Mouse (Mus musculus) brain, embryonic 14.5 days (tissue): ENCODE measurements around the gene 1810046K07Rik. TPM values are rescaled to one million over a fixed set of nuclear protein-coding genes. Genes with fewer than 3 reads are reported as not detected.
A peak's percentile ranks its signal among the peaks of the same experiment; 100 is the strongest.

Source experiments
- DNase-seq: peaks from one replicate; pipeline ENCODE4 v3.0.0-alpha.2; 2011; ENCODE audit warnings: low read depth
- CTCF ChIP-seq: fragments of 200-500 bp; IDR thresholded peaks from 2 replicates; pipeline ENCODE4 v1.5.1; 2012; ENCODE audit warnings: inconsistent platforms, mild to moderate bottlenecking, moderate library complexity, borderline replicate concordance; ENCODE audit not compliant: insufficient read depth, insufficient read length; ENCODE audit errors: extremely low read depth
- POLR2A ChIP-seq: fragments of 200-500 bp; IDR thresholded peaks from 2 replicates; pipeline ENCODE4 v1.6.1; 2012; ENCODE audit warnings: mild to moderate bottlenecking, inconsistent platforms, borderline replicate concordance; ENCODE audit not compliant: poor library complexity, insufficient read depth, insufficient read length, severe bottlenecking; ENCODE audit errors: extremely low read depth
- polyA plus RNA-seq: library from polyadenylated mRNA; depleted of rRNA; stranded (reverse); fragments of >200 nt; gene quantifications from 2 replicates; pipeline ENCODE4 v1.2.3, GENCODE M21; 2012

1810046K07Rik gene
- polyA plus RNA-seq, 1 experiment: not detected

DNA sequence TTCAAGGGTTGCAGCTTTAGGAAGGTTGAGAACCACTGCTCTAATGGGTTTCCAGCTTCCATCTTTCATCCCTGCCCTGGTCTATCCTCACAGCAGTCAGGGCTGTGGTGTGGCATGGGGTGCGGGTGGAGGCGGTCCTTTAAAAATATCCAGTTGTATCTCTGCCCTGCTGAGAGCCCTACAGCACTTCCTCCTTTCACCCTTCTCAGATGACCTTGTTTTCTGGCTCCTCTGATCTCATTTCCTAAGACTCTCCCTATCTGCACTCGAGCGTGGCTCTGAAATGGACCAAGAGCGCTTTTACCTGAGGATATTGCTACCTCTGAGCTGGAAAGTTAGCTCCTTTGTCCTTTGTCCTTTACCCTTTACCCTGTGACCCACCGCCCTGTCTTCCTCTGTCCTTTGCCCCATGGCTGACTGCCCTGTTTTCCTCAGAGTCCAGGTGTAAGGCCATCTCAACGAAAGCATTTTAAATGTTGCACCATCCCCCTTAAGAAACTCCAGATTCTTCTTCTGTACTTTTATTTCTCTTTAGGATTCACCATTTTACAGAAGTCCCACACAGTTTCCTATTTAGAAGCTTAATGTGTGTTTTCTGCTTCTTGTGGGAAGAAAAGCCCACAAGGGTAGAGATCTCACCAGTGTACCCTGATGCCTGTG lies 4.2 kb downstream of the 1810046K07Rik start:
- DNase-seq: no peak
- no peak for TF ChIP-seq CTCF
- no peak for TF ChIP-seq POLR2A

DNA sequence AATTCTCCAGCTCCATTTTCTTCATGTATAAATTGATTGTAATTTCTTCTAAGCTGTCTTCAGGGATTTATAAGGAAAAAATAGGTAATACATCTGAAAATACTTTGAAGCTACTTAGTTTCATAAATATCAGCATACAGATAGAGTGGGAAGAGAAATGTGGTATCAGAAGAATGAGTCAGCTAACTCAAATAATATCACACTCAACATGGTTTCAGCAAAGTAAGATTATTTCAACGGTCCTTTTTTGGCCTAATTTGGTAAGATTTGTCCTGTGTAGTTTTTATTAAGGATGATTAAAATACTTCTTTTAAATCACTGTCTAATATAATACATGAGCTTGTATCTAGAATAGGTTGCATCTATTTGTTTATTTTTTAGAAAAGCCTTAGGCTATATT lies 8.6 kb downstream of the 1810046K07Rik start:
- TF ChIP-seq CTCF (no peak), POLR2A (no peak)
- no peak for DNase-seq

DNA sequence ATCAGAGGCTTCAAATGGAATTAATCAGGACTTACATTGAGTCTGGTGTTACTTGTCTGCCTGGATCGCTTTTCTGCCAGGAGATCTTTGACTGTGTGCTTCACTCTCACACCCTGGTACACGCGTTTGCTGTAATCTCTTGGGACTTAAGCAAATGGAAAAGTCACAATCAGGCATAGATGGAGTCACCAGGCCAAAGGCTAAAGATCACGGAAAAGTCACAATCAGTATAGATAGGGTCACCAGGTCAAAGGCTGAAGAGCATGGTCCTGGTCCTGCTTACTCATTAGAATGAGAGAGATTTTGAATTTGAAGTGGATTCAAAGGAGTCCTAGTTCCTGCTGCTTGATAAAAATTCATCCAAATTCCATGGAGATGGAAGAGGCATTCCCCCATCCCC lies 10.5 kb downstream of the 1810046K07Rik start:
- DNase-seq: no peak
- no peak for TF ChIP-seq POLR2A
- no peak for TF ChIP-seq CTCF

DNA sequence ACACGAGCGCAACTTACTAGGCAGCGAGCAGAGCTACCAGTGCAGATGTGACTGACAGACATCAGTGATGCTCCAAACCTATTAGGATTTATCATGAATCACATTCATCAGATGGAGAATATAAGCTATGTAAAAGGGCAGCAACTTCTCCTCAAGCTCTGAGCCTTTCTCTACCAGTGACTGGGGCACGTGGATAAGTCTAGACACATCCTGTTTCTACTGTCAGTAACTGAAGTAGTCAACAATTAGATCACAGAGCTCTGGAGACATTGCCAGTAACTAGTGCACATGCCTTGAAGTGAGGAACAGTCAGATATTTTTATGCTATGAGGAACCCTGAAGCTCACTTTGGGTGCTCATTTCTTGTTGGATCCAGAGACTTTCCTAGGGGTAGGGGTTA lies 11.4 kb downstream of the 1810046K07Rik start:
- DNase-seq: no peak
- no peak for TF ChIP-seq POLR2A

DNA sequence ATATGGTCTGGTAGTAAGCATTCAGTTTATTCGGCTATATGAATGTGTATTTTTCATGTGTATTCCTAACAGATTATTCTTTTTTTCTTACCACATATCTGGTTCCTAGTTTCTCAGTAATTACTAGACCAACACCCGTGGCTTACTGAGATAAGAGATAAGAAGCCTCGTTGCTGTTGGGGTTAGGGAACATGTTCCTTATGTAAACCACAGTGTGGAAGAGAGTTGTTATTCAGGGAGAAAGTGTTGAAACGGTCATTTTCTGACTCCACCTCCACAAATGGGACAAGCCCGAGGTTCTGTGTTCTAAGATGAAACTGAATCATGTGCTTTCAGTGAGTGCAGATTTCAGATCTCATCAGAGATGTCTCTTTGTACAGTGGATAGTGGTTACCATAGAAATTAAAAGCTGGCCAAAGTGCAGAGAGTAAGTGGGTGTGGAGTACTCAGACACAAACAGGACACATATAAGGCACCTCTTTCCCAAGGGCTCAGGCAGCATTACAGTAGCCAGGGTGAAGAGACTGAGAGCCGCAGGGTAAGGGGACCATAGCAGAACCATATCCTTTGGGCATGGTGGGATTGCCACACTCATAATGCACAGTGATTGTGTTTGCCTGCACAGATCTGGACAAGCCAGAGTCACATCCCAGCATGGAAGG lies 13.2 kb downstream of the 1810046K07Rik start:
- DNase-seq: no peak
- TF ChIP-seq POLR2A: no peak
- no peak for TF ChIP-seq CTCF

DNA sequence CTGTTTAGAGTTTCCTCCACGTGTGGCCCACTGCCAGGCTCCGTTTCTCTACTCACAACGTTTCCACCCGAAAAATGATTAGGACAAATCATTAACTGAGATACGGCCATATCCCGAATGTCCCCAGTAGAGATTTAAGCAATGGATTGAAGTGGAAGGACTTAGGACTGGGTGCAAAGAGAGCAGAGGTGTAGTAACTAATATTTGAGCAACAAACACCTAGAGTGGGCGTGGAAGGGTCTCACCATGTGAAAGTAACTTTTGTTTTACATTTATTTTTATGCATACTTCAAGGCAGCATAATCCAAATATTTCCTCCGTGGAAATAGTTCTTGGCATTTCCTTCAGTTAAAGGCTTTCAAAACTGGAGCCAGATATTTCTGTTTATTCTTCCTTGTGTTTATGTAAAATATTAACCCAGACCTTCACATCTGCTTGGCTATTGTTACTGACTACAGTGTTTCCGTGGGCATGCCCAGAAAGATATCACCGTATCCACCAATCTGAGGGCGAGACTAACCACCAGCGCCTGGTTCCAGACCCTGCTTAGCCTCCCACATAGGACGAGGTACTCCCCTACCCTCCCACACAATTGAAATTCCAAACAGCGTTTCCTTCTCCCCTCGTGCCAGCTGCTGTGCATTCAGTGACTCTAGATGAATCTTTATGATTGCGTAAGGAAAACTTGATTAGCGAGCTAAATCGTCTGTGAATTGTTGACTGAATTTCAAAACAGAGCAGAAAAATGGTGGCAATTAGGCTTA lies 16.0 kb downstream of the 1810046K07Rik start:
- peak; percentile 78 for DNase-seq
- TF ChIP-seq CTCF (no peak), POLR2A (no peak)

DNA sequence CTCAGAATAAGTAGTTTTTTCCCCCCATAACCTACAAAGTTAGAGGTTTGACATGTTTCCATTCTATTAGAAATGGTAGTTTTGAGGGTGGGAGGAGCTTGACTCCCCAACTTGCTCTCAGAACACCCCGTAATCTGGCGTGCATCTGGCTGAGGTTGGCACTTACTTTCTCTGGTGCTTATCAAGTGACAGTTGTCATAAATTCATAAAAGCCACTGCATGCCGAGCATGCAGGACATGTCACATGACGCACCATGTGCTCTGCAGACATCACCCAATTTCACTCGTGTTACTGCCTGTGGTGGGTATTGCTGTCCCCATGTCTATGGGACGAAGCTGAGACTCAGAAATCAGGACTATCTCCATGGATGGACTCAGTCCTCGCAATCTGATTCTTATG lies 18.2 kb downstream of the 1810046K07Rik start:
- no peak for TF ChIP-seq POLR2A
- TF ChIP-seq CTCF: no peak
- no peak for DNase-seq

DNA sequence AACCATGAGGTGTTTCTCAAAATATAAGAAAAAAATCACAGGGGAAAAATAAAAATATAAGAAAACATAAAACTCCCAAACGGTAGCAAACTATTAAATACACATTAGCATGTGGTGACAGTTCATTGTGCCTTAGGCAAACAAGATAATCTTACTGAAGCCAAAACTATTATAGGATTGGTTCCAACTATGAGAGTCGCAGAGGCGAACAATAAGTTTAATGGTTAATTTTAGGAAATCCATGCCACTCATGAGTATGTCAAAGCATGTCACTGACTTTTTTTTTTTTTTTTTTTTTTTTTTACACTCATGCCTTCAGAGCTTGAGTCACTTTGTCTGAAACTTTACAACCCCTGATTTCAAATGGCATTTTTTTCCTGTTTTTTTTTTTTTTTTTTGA lies 22.4 kb downstream of the 1810046K07Rik start:
- no peak for DNase-seq
- TF ChIP-seq POLR2A: no peak
- no peak for TF ChIP-seq CTCF

DNA sequence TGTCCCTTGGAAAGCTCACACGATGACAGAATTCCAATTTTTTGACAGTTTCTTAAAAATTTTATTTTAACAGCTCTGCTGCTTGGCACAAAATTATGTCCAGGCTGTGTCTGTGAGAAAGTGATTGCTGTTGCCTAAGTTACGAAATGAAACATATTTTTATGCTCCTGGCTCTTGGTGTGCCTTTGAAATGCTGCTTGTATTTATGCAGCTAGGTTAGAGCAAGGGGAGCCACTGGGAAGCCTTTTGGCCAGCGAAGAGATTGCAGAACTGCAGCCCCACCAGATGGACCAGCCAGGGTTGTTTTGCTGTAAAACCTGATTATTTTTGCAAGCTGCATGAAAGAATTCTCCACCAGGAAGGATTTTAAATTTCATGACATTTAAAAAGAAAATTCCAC lies 23.6 kb downstream of the 1810046K07Rik start:
- DNase-seq: peak; percentile 67
- TF ChIP-seq POLR2A (no peak), CTCF (no peak)

DNA sequence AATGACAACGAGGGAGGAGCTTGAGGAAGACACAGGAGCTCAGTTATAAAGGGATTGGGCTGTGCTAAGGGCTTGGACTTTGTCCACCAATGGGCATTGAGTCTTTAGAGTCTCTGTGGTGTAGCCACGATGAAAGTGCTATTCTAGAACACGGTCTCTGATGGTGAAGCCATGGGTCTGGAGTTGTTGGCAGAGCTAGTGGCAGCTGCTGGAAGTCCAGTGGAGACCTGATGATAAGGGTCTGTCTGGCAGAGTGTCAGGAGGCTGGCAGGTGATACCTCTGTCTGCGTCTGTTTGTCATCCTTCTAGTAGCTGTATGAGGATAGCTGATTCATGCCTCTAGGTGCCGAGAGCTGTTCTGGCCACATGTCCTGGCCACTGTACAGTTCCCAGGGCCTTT lies 24.7 kb downstream of the 1810046K07Rik start:
- DNase-seq: no peak
- TF ChIP-seq CTCF (no peak), POLR2A (no peak)

DNA sequence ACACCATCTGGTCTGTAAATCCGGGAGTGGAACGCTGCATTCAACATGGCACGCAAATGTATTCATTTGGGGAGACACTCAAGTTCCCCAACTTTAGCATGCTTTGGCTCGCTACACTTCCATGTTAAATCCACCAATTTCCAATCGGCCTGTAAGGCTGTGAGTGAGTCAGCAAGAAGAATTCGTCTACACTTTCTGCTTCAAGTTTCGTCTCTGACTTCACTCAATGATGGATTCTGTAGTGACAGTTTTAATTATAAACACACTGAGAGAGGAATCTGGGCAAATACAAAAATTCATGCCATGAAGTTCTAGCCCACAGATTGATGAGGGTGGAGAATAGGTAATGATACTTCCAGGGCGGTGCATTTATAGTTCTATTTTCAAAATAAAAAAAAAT lies 35.2 kb downstream of the 1810046K07Rik start:
- TF ChIP-seq CTCF (no peak), POLR2A (no peak)
- no peak for DNase-seq

DNA sequence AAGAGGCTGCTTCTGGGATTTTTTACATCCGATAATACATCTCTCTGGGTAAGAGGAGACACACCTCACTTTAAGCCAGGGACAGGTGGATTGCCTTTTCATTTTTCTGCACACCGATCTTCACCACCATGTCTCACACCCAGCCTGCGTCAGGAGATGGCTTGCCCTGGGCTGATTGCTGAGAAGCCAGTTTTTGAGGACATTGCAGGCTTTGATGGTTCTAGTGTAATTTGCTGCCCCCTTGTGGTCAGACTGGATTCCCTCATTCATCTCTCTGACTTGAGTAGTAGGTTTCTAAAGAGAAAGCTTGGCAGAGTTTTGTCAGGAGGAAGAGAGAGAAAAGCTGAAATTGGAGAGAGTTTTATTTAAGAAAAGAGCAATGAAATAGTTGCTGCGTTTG lies 36.0 kb downstream of the 1810046K07Rik start:
- TF ChIP-seq CTCF: peak; percentile 76
- no peak for TF ChIP-seq POLR2A
- DNase-seq: peak; percentile 94

DNA sequence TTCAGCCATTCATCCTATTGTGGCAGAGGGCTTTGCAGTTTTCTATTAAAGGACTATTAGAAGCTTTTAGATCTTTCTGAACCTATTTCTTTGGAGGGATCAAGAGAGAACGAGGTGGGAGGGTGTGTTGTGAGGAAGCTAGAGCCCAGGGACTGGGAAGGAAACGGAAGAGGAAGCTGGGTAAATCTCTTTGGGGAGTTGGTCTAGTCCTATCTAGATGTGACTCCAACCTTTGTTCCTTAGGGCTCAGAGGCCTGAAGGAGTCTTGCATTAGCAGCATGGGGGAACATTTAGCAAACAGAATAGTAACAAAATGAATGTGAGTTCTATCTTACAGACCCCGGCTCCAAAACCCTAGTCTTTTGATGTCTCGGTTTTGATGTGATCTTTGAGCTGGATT lies 37.7 kb downstream of the 1810046K07Rik start:
- no peak for DNase-seq
- TF ChIP-seq CTCF (no peak), POLR2A (no peak)
